Mouse (Mus musculus) CD4-positive, CD25-positive, alpha-beta regulatory T cell, adult 4 months (primary cell): ENCODE data around the gene Snai1. TPM values are rescaled to one million over a fixed set of nuclear protein-coding genes. Genes with fewer than 3 reads are reported as not detected.

ENCODE experiments used
- ATAC-seq: one replicate; pipeline ENCODE4 v1.8.0; 2017
- polyA plus RNA-seq, 2 experiments: library from polyadenylated mRNA; unstranded; fragments of 100-300 nt; shearing (Covaris generic); gene quantifications; one replicate each; pipeline ENCODE4 v1.2.1; 2017

Gene Snai1
- under 1 TPM in 1 of 2 experiments, not detected in 1; 0.27 TPM for polyA plus RNA-seq

GRCm38 (mm10) chr2:167537476-167538297 lies at the start of gene Snai1:
Gene Snai1, plus strand, starts transcription at chr2:167538195.
- ATAC-seq: peak; percentile 86

GRCm38 (mm10) chr2:167490813-167491525 lies 47.0 kb upstream of the Snai1 start:
- ATAC-seq: no peak

- peak; percentile 32 for ATAC-seq
Measured at GRCm38 (mm10) chr2:167491757-167492708, 46.0 kb upstream of the Snai1 start, which contains the start of gene Rnf114. Gene Rnf114, plus strand, starts transcription at chr2:167492645.

- peak; percentile 83 for ATAC-seq
Measured at GRCm38 (mm10) chr2:167492713-167493636, 45.0 kb upstream of the Snai1 start, which contains the start of gene Spata2. Gene Spata2, minus strand, starts transcription at chr2:167492887.

GRCm38 (mm10) chr2:167496437-167496836 lies 41.6 kb upstream of the Snai1 start:
- peak; percentile 24 for ATAC-seq

GRCm38 (mm10) chr2:167497272-167497671 lies 40.7 kb upstream of the Snai1 start:
- peak; percentile 25 for ATAC-seq

- ATAC-seq: peak; percentile 66
Measured at GRCm38 (mm10) chr2:167502554-167503252, 35.3 kb upstream of the Snai1 start.

- ATAC-seq: peak; percentile 65
Measured at GRCm38 (mm10) chr2:167503253-167503895, 34.6 kb upstream of the Snai1 start.

- no peak for ATAC-seq
Measured at GRCm38 (mm10) chr2:167503896-167504349, 34.1 kb upstream of the Snai1 start.

- peak; percentile 76 for ATAC-seq
Measured at GRCm38 (mm10) chr2:167505127-167505526, 32.9 kb upstream of the Snai1 start.

- ATAC-seq: no peak
Measured at GRCm38 (mm10) chr2:167506546-167507260, 31.3 kb upstream of the Snai1 start.

- no peak for ATAC-seq
Measured at GRCm38 (mm10) chr2:167507719-167508385, 30.1 kb upstream of the Snai1 start.

GRCm38 (mm10) chr2:167508569-167508968 lies 29.4 kb upstream of the Snai1 start:
- no peak for ATAC-seq

- peak; percentile 32 for ATAC-seq
Measured at GRCm38 (mm10) chr2:167510485-167510884, 27.5 kb upstream of the Snai1 start.

- no peak for ATAC-seq
Measured at GRCm38 (mm10) chr2:167512365-167512764, 25.6 kb upstream of the Snai1 start.

- peak; percentile 40 for ATAC-seq
Measured at GRCm38 (mm10) chr2:167512970-167513369, 25.0 kb upstream of the Snai1 start.

- ATAC-seq: no peak
Measured at GRCm38 (mm10) chr2:167514641-167515040, 23.4 kb upstream of the Snai1 start.

- no peak for ATAC-seq
Measured at GRCm38 (mm10) chr2:167515688-167516087, 22.3 kb upstream of the Snai1 start.
